Comparison of ENCODE assay signal across 16 mouse cellular contexts in genomic region chr10:84371681-84372160, GRCm38 (mm10).
DNase-seq lines count a peak whose midpoint lies in the region; ATAC-seq and TF ChIP-seq lines count a peak whose summit lies in the region.
"Had no signal": no experiment of that assay in that cellular context is flagged by ENCODE, and none has a peak within 500 bp of the region (broad histone marks: within the 10 kb centered on the region; RNA-seq: fewer than 3 reads in every experiment).

No protein-coding gene starts in this region.

- DNase-seq in layer of hippocampus, postnatal 25 days (ENCODE audit: extremely low spot score in 1 of 2, low spot score in 1 of 2): peak; percentile 7 to 9
- no peak for DNase-seq in layer of hippocampus, adult 9-10 months (ENCODE audit: low spot score)
- peak; percentile 85 for DNase-seq in cerebellum, adult 9-10 months
- DNase-seq in forebrain, postnatal 0 days: no peak
- no peak for DNase-seq in urinary bladder, postnatal 36 days (ENCODE audit: low spot score in 2 of 2)
- no peak for DNase-seq in gastrocnemius, postnatal 36 days
- DNase-seq in adrenal gland, postnatal 4 days (ENCODE audit: low spot score in 2 of 2): no peak
- DNase-seq: adrenal gland, adult 8-10 months; heart, adult 2 months; thymus, postnatal 25 days had no signal

- H3K36me3 ChIP-seq in forebrain, postnatal 0 days (ENCODE audit: insufficient read depth): peaks cover 24% of the 10 kb centered on the region
- peaks cover 11% of the 10 kb centered on the region; the same call in 1 of the 2 replicates for H3K36me3 ChIP-seq in midbrain, embryonic 16.5 days (ENCODE audit: control insufficient read depth, insufficient read depth, low read length)
- H3K36me3 ChIP-seq: G1E had no signal

- H3K27me3 ChIP-seq in forebrain, postnatal 0 days (ENCODE audit: insufficient read depth, low read length): no peaks in the 10 kb centered on the region
- no peaks in the 10 kb centered on the region for H3K27me3 ChIP-seq in midbrain, embryonic 16.5 days (ENCODE audit: control insufficient read depth, insufficient read depth, low read depth, low read length)
- H3K27me3 ChIP-seq: embryonic facial prominence, embryonic 12.5 days; kidney, embryonic 15.5 days had no signal

- H3K4me3 ChIP-seq in forebrain, postnatal 0 days (ENCODE audit: low read depth, low read length): no peak overlapping the region
- H3K4me3 ChIP-seq in midbrain, embryonic 16.5 days (ENCODE audit: low read depth, low read length): no peak overlapping the region
- H3K4me3 ChIP-seq: embryonic facial prominence, embryonic 12.5 days; heart, adult 2 months; kidney, embryonic 15.5 days; myocyte had no signal

- no peak for TF ChIP-seq CTCF in forebrain, postnatal 0 days (IDR thresholded peaks at IDR 0.05; ENCODE audit: low read depth)

- peak; percentile 38 for ATAC-seq in forebrain, postnatal 0 days
- peak; percentile 49 for ATAC-seq in midbrain, embryonic 16.5 days

- peak overlapping the region; percentile 52 for H3K27ac ChIP-seq in forebrain, postnatal 0 days (ENCODE audit: low read depth, low read length)
- peak overlapping the region; percentile 13; the same call in 1 of the 2 replicates for H3K27ac ChIP-seq in midbrain, embryonic 16.5 days (ENCODE audit: low read length)
- H3K27ac ChIP-seq: embryonic facial prominence, embryonic 12.5 days; heart, adult 2 months; kidney, embryonic 15.5 days; liver, embryonic 14.5 days had no signal

- intact Hi-C loops in gastrocnemius, postnatal 36 days (cut with DNase I): no loop called here

- no peaks in the 10 kb centered on the region for H3K9me3 ChIP-seq in forebrain, postnatal 0 days (ENCODE audit: low read length)
- no peaks in the 10 kb centered on the region for H3K9me3 ChIP-seq in midbrain, embryonic 16.5 days (replicated peaks; ENCODE audit: control insufficient read depth, low read length, poor library complexity, severe bottlenecking)
- H3K9me3 ChIP-seq: embryonic facial prominence, embryonic 12.5 days; kidney, embryonic 15.5 days had no signal

- peak overlapping the region; percentile 27; the same call in 1 of the 2 replicates for H3K4me2 ChIP-seq in forebrain, postnatal 0 days (ENCODE audit: low read depth)
- H3K4me2 ChIP-seq in midbrain, embryonic 16.5 days (ENCODE audit: low read length): peak overlapping the region; percentile 18; the same call in 1 of the 2 replicates
- H3K4me2 ChIP-seq: embryonic facial prominence, embryonic 12.5 days; kidney, embryonic 15.5 days had no signal

- WGBS in forebrain, postnatal 0 days: 31% methylated on average over 10 of the region's 10 CpGs
- 26% methylated on average over 10 of the region's 10 CpGs for WGBS in midbrain, embryonic 16.5 days

- H3K4me1 ChIP-seq in forebrain, postnatal 0 days (ENCODE audit: insufficient read depth): peaks cover 10% of the 10 kb centered on the region
- peaks cover 11% of the 10 kb centered on the region for H3K4me1 ChIP-seq in midbrain, embryonic 16.5 days (ENCODE audit: control insufficient read depth, insufficient read depth, low read length)

- H3K9ac ChIP-seq in forebrain, postnatal 0 days: no peak overlapping the region
- H3K9ac ChIP-seq in midbrain, embryonic 16.5 days (ENCODE audit: low read depth, low read length): no peak overlapping the region
- H3K9ac ChIP-seq: embryonic facial prominence, embryonic 12.5 days; kidney, embryonic 15.5 days; liver, embryonic 14.5 days had no signal

Comparison
In these comparisons a context has a peak if more than half of its experiments do, and no peak if none do; other contexts are left out.
1. DNase-seq: peak in layer of hippocampus, postnatal 25 days (2 of 2) and cerebellum, adult 9-10 months (single experiment); none in layer of hippocampus, adult 9-10 months (single experiment), forebrain, postnatal 0 days (single experiment), urinary bladder, postnatal 36 days (0 of 2), gastrocnemius, postnatal 36 days (0 of 2) and adrenal gland, postnatal 4 days (0 of 2).